Mouse (Mus musculus) adrenal gland, postnatal 36 days (tissue): ENCODE results near the gene Lnpep. TPM values are rescaled to one million over a fixed set of nuclear protein-coding genes. Genes with fewer than 3 reads are reported as not detected.

Experiments
- DNase-seq, 2 experiments: peaks; one replicate each; pipeline ENCODE4 v3.0.0; 2021; ENCODE audit warnings: mixed read lengths in 1 of 2
- total RNA-seq, 2 experiments: library from RNA; stranded (reverse); gene quantifications; 2 replicates each; pipeline ENCODE4 v1.2.3; 2021

Gene Lnpep
- total RNA-seq, 2 experiments from 2014 or later = 120 to 150 TPM

- DNase-seq = no peak
These were observed 132.7 kb downstream of the Lnpep start for GRCm38 (mm10) chr17:17492116-17492515.

DNA sequence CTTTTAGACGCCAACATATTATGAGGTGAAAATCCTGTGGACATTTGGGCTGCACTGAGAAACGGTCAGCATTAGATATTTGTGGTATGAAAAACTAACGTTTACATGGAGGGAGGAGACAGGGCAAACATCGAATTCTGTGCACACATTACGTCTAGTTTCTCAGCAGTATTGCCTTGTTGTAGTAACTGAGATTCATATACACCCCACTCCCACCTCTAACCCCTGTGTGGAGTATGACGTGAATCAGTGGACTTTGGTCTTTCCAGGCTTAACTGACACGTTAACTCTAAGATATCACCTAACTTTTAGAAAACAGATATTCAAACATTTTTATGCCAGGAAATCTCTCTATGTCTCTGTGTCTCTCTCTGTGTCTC lies 133.2 kb downstream of the Lnpep start:
- no peak for DNase-seq

DNA sequence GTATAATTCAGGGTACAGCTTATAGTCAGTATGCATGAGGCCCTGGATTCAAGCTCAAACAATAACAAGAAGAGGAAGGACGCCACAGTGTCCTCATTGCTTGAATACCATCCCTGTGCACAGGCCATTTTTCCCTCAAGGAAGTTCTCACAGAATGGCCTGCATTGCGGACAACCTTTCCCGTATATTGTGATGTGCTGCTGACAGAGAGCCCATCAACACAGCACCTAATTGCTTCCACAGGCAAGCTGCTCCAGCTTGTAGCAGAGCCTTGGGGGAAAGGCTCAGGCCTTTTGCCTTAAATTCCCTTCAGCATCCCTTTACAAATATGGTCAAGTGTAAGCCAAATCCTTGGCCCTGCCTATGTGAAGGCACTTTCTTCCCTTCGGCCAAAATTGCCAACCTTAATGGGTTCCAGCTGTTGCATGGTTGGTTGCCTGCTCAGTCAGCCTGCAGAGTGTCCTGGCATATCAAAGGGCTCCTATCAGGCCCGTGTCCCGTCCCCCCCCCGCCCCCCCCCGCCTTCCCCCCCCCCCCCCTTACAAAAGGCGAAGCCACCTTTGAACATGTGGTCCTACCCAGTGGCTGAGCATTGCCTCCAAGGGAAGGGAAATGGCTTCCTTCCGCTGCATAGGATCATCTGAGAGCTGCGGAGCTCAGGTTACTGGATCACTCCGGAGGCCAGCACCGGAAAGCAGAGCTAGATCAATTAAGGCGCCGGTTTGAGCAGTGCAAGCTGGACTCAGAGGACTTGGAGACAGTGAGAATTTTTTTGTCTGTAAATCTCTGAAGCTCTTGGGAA lies 133.8 kb downstream of the Lnpep start:
- DNase-seq = peak in 1 of 2 experiments; percentile 4

GRCm38 (mm10) chr17:17485789-17486188 lies 139.1 kb downstream of the Lnpep start:
- no peak for DNase-seq

Other genes starting within 250 kb of the Lnpep start
- 1 to 10 TPM; 7.4 to 9.2 TPM for gene Lix1, start 222.4 kb downstream of the Lnpep start, total RNA-seq
- gene Vmn2r90, start 78.7 kb upstream of the Lnpep start, total RNA-seq = not detected
- gene Spaca6, start 202.1 kb upstream of the Lnpep start, total RNA-seq = 10 to 100 TPM; 38.7 to 53.8 TPM
- gene Has1, start 230.2 kb upstream of the Lnpep start, total RNA-seq = under 1 TPM; 0.13 to 0.26 TPM